Mouse (Mus musculus) lung, postnatal 0 days (tissue): ENCODE measurements around the gene Psors1c2. TPM values are rescaled to one million over a fixed set of nuclear protein-coding genes. Genes with fewer than 3 reads are reported as not detected.

Experiments used
- ATAC-seq: fragments of 200-750 bp; cut with Nextera tagmentation; 2 replicates; pipeline ENCODE4 v1.8.0; 2017; ENCODE audit warnings: moderate library complexity
- DNase-seq: peaks from one replicate; pipeline ENCODE4 v3.0.0-alpha.2; 2016; ENCODE audit warnings: low spot score
- H3K27ac ChIP-seq: fragments of 300-500 bp; sonication (generic); 2 replicates; pipeline ENCODE4 v1.5.1; 2014; ENCODE audit warnings: antibody characterized with exemption, mild to moderate bottlenecking, low read length, mixed read lengths
- H3K27me3 ChIP-seq: fragments of 300-500 bp; sonication (generic); replicated peaks from 2 replicates; pipeline ENCODE4 v1.6.1; 2014; ENCODE audit warnings: low read length, mixed read lengths; ENCODE audit not compliant: insufficient read depth
- H3K36me3 ChIP-seq: fragments of 300-500 bp; sonication (generic); 2 replicates; pipeline ENCODE4 v1.6.1; 2014; ENCODE audit warnings: low read length, mixed read lengths; ENCODE audit not compliant: insufficient read depth
- H3K4me1 ChIP-seq: fragments of 300-500 bp; sonication (generic); 2 replicates; pipeline ENCODE4 v1.6.1; 2014; ENCODE audit warnings: antibody characterized with exemption, low read depth, low read length, mixed read lengths; ENCODE audit not compliant: insufficient read depth
- H3K4me2 ChIP-seq: fragments of 300-500 bp; sonication (generic); replicated peaks from 2 replicates; pipeline ENCODE4 v1.6.1; 2014; ENCODE audit warnings: low read depth, mild to moderate bottlenecking, low read length, moderate library complexity, mixed read lengths
- H3K4me3 ChIP-seq: fragments of 300-500 bp; sonication (generic); 2 replicates; pipeline ENCODE4 v1.5.1; 2014; ENCODE audit warnings: low read depth, low read length
- H3K9ac ChIP-seq: fragments of 300-500 bp; sonication (generic); replicated peaks from 2 replicates; pipeline ENCODE4 v1.6.1; 2014; ENCODE audit warnings: low read depth, mild to moderate bottlenecking
- H3K9me3 ChIP-seq: fragments of 300-500 bp; sonication (generic); 2 replicates; pipeline ENCODE4 v1.6.1; 2016; ENCODE audit warnings: low read length, mixed read lengths
- CTCF ChIP-seq: IDR thresholded peaks from 2 replicates; pipeline ENCODE4 v1.5.1; 2016; ENCODE audit warnings: antibody characterized with exemption, mild to moderate bottlenecking
- EP300 ChIP-seq: IDR thresholded peaks from 2 replicates; pipeline ENCODE4 v1.6.1; 2016; ENCODE audit warnings: antibody characterized with exemption, mild to moderate bottlenecking, control low read depth
- WGBS: fragments of 180-500 bp; shearing (Covaris S2); extraction: QIAGEN DNeasy Blood & Tissue Kit; methylation state at CpG from one replicate; pipeline ENCODE4 v1.1.7; 2014; 5-methylcytosine and 5-hydroxymethylcytosine counted together
- polyA plus RNA-seq: library from polyadenylated mRNA; unstranded; fragments of >200 nt; fragmentation: Nextera tagmentation; extraction: Ambion mirVana; gene quantifications from 2 replicates; pipeline ENCODE4 v1.2.1, GENCODE M21; 2015

Gene Psors1c2
- polyA plus RNA-seq, 1 experiment from 2014 or later = not detected

DNA sequence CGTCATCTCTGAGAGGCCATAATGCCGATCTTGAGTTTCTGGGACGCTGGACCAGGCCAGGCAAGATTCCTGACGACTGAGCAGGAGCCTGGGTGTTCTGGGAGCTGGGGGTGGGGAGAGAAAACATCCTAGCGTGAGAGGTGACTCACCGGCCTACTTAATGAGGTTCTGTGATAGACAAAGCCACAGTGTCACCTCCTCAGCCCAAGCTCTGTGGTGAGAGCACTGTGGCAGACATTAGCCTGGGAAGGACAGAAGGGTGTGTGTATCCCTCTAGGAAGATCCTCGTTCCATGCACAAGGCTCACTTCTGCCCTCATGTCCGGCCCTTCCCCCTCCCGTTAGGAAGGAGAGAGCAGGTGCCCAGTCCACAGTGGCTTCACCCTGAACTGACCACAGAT is 24.4 kb downstream of the Psors1c2 start:
- no peak overlapping the region for H3K27ac ChIP-seq
- peak; percentile 81 for ATAC-seq
- TF ChIP-seq EP300 (no peak), CTCF (no peak)

DNA sequence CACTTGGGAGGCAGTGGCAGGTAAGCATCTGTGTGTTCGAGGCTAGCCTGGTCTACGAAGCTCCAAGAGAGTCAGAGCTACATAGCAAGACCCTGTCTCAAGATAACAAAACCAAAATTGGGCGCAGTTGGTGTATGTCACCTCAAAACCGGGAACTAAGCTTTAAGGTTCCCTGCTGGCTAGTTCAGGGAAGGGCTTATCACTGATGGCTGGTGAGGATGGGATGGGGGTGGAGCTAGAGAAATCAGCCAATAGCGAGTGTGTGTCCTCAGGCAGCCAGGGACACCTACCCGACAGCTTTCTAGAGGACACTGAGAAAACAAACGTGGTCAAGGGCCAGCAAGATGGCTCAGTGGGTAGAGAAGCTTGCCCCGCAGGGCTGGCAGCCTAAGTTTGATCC is 25.2 kb downstream of the Psors1c2 start:
- Histone ChIP-seq H3K4me2 (no peak overlapping the region), H3K9me3 (no peaks in the 10 kb centered on the region), H3K27ac (no peak overlapping the region), H3K4me3 (no peak overlapping the region), H3K36me3 (no peaks in the 10 kb centered on the region), H3K4me1 (no peaks in the 10 kb centered on the region), H3K27me3 (no peaks in the 10 kb centered on the region), H3K9ac (no peak overlapping the region)
- 50% methylated on average over 8 of the region's 8 CpGs for WGBS
- ATAC-seq (no peak), DNase-seq (no peak)
- TF ChIP-seq CTCF = no peak
- TF ChIP-seq EP300 = no peak

More for the DNA sequence above, 24.4 kb downstream of the Psors1c2 start:
- H3K4me1 ChIP-seq = no peaks in the 10 kb centered on the region
- no peaks in the 10 kb centered on the region for H3K9me3 ChIP-seq
- H3K36me3 ChIP-seq = no peaks in the 10 kb centered on the region
- no peak overlapping the region for H3K4me3 ChIP-seq
- H3K4me2 ChIP-seq = no peak overlapping the region
- no peak overlapping the region for H3K9ac ChIP-seq
- no peaks in the 10 kb centered on the region for H3K27me3 ChIP-seq
- 49% methylated on average over 9 of the region's 9 CpGs for WGBS
- peak; percentile 43 for DNase-seq

DNA sequence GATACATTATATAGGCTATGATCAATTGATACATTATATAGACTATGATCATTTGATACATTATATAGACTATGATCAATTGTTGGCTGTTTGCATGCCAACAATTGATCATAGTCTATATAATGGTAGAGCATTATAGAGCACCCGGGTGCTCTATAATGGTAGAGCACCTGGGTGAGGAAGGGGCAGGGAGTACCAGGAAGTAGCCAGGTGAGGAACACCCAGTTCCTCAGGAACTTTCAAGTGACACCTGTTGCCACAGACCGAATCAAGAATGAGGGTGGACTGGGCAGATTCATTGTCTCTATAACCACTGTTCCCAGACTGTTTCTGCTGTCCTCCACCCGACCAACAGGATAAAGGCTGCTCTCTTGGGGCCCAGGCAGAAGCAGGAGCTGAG is 34.1 kb downstream of the Psors1c2 start, which contains the start of gene 2300002M23Rik:
TSS of gene 2300002M23Rik (plus strand) at position 301 of the 400 bp plus-strand sequence.
- Histone ChIP-seq H3K27ac (no peak within 1 kb of the TSS), H3K27me3 (peaks cover 13% of the 10 kb centered on the region; the same call in 1 of the 2 replicates), H3K4me2 (no peak within 1 kb of the TSS), H3K9me3 (no peaks in the 10 kb centered on the region), H3K4me1 (no peaks in the 10 kb centered on the region), H3K4me3 (no peak within 1 kb of the TSS), H3K9ac (no peak within 1 kb of the TSS), H3K36me3 (no peaks in the 10 kb centered on the region)
- DNase-seq = no peak
- WGBS = 47% methylated on average over 3 of the region's 3 CpGs
- TF ChIP-seq CTCF = no peak
- no peak for TF ChIP-seq EP300
- ATAC-seq = no peak

DNA sequence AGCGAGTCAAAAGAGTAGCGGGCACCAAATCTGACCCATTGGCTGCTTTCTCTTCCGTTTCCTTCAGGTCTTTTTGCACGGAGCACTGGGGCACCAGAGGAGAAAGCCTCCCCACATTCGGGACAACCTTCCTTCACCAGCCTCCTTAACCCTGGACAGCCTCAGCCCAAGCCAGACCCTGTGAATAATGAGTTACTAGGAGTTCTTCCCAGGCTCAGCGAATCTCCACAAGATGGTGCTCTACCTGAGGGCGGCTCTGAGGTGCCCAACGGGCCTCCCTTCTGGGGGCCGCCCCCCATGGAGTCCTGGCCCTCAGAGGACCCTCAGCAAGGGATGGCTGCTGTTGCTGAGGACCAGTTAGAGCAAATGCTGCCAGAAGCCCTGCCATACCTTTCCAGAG is 34.8 kb downstream of the Psors1c2 start:
- no peak for ATAC-seq
- Histone ChIP-seq H3K4me2 (no peak overlapping the region), H3K4me1 (no peaks in the 10 kb centered on the region), H3K9ac (no peak overlapping the region), H3K4me3 (no peak overlapping the region), H3K27me3 (peaks cover 13% of the 10 kb centered on the region; the same call in 1 of the 2 replicates), H3K36me3 (no peaks in the 10 kb centered on the region), H3K9me3 (no peaks in the 10 kb centered on the region), H3K27ac (no peak overlapping the region)
- WGBS = 36% methylated on average over 9 of the region's 9 CpGs
- TF ChIP-seq CTCF (no peak), EP300 (no peak)
- DNase-seq = no peak

DNA sequence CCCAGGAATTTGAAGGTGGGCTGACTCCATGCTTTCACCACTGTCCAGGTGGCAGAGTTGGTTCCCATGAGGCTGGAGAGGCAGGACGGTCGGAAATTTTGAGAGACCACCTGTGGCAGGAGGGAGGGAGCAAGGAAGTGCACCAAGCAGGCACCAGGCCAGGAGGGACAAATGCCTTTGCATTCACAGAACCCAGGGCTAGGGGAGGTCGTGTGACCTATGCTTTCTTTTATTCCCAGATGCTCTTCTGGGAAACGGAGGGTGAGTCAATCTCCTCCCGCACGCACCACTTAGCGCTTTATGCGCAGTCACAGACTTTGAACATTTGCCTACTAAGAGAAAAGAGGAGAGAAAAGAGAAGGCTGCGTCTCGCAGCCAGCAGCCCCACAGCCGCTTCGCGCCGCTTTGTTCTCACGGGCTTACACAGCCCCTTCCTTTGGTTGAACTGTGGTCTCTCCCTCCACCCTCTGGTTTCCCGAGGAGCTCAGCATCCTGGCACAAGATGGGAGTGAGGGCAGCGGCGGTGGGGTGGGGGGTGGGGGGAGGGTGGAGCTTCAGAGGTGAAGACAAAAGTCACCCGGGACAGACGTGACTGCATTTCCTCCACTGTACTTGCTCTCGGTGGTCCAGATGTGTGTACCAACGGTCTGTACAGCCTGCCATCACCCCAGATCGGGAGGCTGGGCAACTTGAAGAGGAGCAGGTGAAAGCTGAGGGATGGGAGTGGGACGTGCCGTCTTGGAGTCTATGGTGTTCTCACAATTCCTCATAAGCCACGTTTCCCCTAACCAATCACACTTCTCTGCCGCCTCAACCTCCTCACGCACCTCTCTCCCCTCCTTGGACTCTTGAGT is 36.3 kb downstream of the Psors1c2 start:
- no peak for DNase-seq
- H3K4me3 ChIP-seq = no peak overlapping the region
- 5% methylated on average over 27 of the region's 28 CpGs for WGBS

DNA sequence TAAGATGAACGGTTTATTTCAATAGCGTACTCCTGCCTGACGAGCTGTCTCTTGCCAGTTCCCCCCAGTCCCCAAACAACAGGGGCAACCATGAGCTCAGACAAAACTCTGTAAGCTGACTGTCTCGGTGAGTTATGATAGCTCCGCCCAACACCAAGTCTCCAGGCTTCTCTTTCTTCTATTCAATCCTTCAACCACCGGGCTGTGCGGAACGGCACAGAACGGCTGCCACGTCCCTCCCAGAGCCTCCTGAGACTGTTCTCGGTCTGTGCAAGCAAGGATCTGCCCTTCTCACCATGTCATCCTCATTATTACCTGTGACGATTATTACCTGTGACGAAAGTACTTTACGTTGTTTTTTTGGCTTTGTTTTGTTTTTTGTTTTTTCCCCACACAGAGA is 37.8 kb downstream of the Psors1c2 start:
- TF ChIP-seq CTCF (no peak), EP300 (no peak)
- Histone ChIP-seq H3K27me3 (peaks cover 15% of the 10 kb centered on the region; the same call in 1 of the 2 replicates), H3K36me3 (no peaks in the 10 kb centered on the region), H3K4me3 (no peak overlapping the region), H3K27ac (no peak overlapping the region), H3K9me3 (no peaks in the 10 kb centered on the region), H3K4me2 (no peak overlapping the region), H3K9ac (no peak overlapping the region), H3K4me1 (no peaks in the 10 kb centered on the region)
- ATAC-seq (no peak), DNase-seq (no peak)
- 72% methylated on average over 14 of the region's 14 CpGs for WGBS

More for the DNA sequence above, 36.3 kb downstream of the Psors1c2 start:
- peaks cover 13% of the 10 kb centered on the region; the same call in 1 of the 2 replicates for H3K27me3 ChIP-seq
- 0 out of 2 replicates have a peak, but pooled peaks have one; percentile 12 for ATAC-seq
- no peak for TF ChIP-seq CTCF
- TF ChIP-seq EP300 = no peak
- H3K4me1 ChIP-seq = no peaks in the 10 kb centered on the region
- peak overlapping the region; percentile 30 for H3K4me2 ChIP-seq
- no peaks in the 10 kb centered on the region for H3K36me3 ChIP-seq
- H3K9me3 ChIP-seq = no peaks in the 10 kb centered on the region
- H3K27ac ChIP-seq = no peak overlapping the region
- no peak overlapping the region for H3K9ac ChIP-seq
